Mouse (Mus musculus) MEL (cell line): ENCODE data around the gene Armc10.

Experiments used
- CTCF ChIP-seq, 3 experiments: IDR thresholded peaks in 2 of 3; conservative IDR thresholded peaks in 1 of 3; 2 replicates each; pipeline ENCODE4 v1.5.1; 2011 to 2012; ENCODE audit warnings: low read length in 3 of 3, low read depth in 2 of 3, mild to moderate bottlenecking in 2 of 3, improper control_type of control experiment in 1 of 3, inconsistent platforms in 1 of 3, mixed read lengths in 1 of 3, moderate library complexity in 1 of 3; ENCODE audit not compliant: control insufficient read depth in 1 of 3, insufficient read depth in 1 of 3, poor library complexity in 1 of 3, severe bottlenecking in 1 of 3
- KAT2A ChIP-seq: conservative IDR thresholded peaks from 2 replicates; pipeline ENCODE4 v1.6.1; 2012; ENCODE audit warnings: low read depth, low read length, improper control_type of control experiment, inconsistent platforms
- MAFK ChIP-seq: IDR thresholded peaks from 2 replicates; pipeline ENCODE4 v1.6.1; 2011; ENCODE audit warnings: low read depth, mild to moderate bottlenecking, low read length, improper control_type of control experiment, borderline replicate concordance
- MEF2A ChIP-seq: IDR thresholded peaks from 2 replicates; pipeline ENCODE4 v1.6.1; 2014; ENCODE audit warnings: low read depth, mild to moderate bottlenecking, inconsistent platforms, low read length, improper control_type of control experiment; ENCODE audit not compliant: poor library complexity, insufficient replicate concordance, severe bottlenecking; ENCODE audit errors: extremely low read depth
- MXI1 ChIP-seq: IDR thresholded peaks from 2 replicates; pipeline ENCODE4 v1.6.1; 2011; ENCODE audit warnings: mild to moderate bottlenecking, low read depth, low read length, improper control_type of control experiment
- NELFE ChIP-seq: IDR thresholded peaks from 2 replicates; pipeline ENCODE4 v1.6.1; 2011; ENCODE audit warnings: low read depth, low read length, improper control_type of control experiment
- POLR2A ChIP-seq, 2 experiments: IDR thresholded peaks; 2 replicates each; pipeline ENCODE4 v1.6.1; 2011 to 2012; ENCODE audit warnings: low read length in 2 of 2, mild to moderate bottlenecking in 2 of 2, control low read depth in 1 of 2, improper control_type of control experiment in 1 of 2, low read depth in 1 of 2, moderate library complexity in 1 of 2; ENCODE audit not compliant: control insufficient read depth in 1 of 2, insufficient read depth in 1 of 2, poor library complexity in 1 of 2
- POLR2AphosphoS5 ChIP-seq: IDR thresholded peaks from 2 replicates; pipeline ENCODE4 v1.6.1; 2012; ENCODE audit warnings: low read depth, borderline replicate concordance, mild to moderate bottlenecking, inconsistent platforms, low read length, moderate library complexity, mixed read lengths
- TAL1 ChIP-seq: IDR thresholded peaks from 2 replicates; pipeline ENCODE4 v1.6.1; 2012; ENCODE audit warnings: mild to moderate bottlenecking, inconsistent platforms, low read length, moderate library complexity, mixed read lengths
- TCF12 ChIP-seq: IDR thresholded peaks from 2 replicates; pipeline ENCODE4 v1.6.1; 2014; ENCODE audit warnings: low read depth, mild to moderate bottlenecking, inconsistent platforms, low read length, improper control_type of control experiment, moderate library complexity
- UBTF ChIP-seq: IDR thresholded peaks from 2 replicates; pipeline ENCODE4 v1.6.1; 2012; ENCODE audit warnings: low read depth, mild to moderate bottlenecking, inconsistent platforms, low read length, improper control_type of control experiment, moderate library complexity, borderline replicate concordance; ENCODE audit not compliant: insufficient read depth
- USF1 ChIP-seq: IDR thresholded peaks from 2 replicates; pipeline ENCODE4 v1.6.1; 2014; ENCODE audit warnings: low read depth, mild to moderate bottlenecking, inconsistent platforms, low read length, improper control_type of control experiment, moderate library complexity
- ZC3H11A ChIP-seq: IDR thresholded peaks from 2 replicates; pipeline ENCODE4 v1.6.1; 2012; ENCODE audit warnings: low read depth, mild to moderate bottlenecking, inconsistent platforms, low read length, improper control_type of control experiment

- no peak for TF ChIP-seq UBTF
- no peak for TF ChIP-seq POLR2AphosphoS5
- TF ChIP-seq ZC3H11A, result no peak
- TF ChIP-seq MEF2A, result no peak
- no peak for TF ChIP-seq POLR2A (IDR thresholded peaks at IDR 0.05; ENCODE audit: control insufficient read depth in 1 of 2, insufficient read depth in 1 of 2, low read depth in 1 of 2, low read length in 2 of 2, poor library complexity in 1 of 2)
- TF ChIP-seq USF1, result no peak
- no peak for TF ChIP-seq TCF12
- TF ChIP-seq CTCF (IDR thresholded peaks at IDR 0.05 in 2 of 3, conservative IDR thresholded peaks at IDR 0.05 in 1 of 3; ENCODE audit: control insufficient read depth in 1 of 3, insufficient read depth in 1 of 3, low read depth in 2 of 3, low read length in 3 of 3, poor library complexity in 1 of 3, severe bottlenecking in 1 of 3), result no peak
- no peak for TF ChIP-seq NELFE
- no peak for TF ChIP-seq TAL1
- no peak for TF ChIP-seq KAT2A
- no peak for TF ChIP-seq MAFK
- no peak for TF ChIP-seq MXI1
Measured at GRCm38 (mm10) chr5:21678363-21678762, 32.8 kb downstream of the Armc10 start.
